Mouse (Mus musculus): ENCODE data around the gene Trim67.

Gene Trim67

GRCm38 (mm10) chr8:124792708-124793107 lies at the start of gene Trim67:
Gene Trim67 (plus strand): TSS chr8:124793092.
- DNase-seq, result peak; percentile 32 to 55

DNA sequence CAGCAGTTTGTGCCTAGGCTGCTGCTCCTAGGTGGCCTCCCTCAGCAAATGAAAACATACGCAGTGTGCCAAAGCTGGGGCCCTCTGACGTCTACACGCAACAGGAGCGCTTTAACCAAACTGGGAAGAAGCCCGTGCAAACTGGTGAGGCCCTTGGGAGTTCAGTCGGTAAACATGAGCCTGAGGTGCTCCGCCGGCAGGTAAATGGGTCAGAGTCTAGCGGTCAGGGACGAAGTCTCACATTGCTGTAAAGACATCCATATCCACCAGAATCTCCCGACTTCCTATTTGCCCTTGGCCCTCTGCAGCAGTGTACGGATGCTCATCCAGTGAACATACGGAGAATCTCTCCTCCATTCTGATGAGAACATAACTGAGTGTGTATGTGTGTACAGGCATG lies 46.2 kb upstream of the Trim67 start:
- no peak for DNase-seq

DNA sequence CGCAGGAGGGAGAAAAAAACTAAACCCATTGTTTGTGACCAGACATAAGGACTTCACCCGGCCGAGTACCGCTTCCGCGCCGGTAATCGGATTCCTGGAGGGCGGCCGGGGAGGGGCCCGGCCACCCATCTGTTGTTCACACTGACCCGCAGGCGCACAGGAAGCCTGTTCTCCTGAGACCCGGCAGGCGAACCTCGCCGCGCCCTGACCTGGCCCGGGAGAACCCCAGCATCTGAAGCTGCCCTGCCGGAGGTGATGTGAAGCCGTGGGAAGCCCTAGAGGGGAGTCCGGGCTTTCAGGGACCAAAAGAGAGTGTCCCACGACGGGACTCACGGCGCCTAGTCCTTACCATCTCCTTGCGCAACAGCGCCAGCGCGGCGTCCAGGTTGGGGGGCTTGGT lies 41.7 kb upstream of the Trim67 start:
- DNase-seq, result peak in 1 of 2 experiments; percentile 39

- DNase-seq, result peak; percentile 58 to 77
Measured at GRCm38 (mm10) chr8:124751709-124752173, 41.2 kb upstream of the Trim67 start, which contains the start of gene Fam89a. Gene Fam89a (minus strand): TSS chr8:124751832.

GRCm38 (mm10) chr8:124752325-124752862 lies 40.5 kb upstream of the Trim67 start:
- no peak for DNase-seq

- DNase-seq, result peak in 1 of 2 experiments; percentile 11
Measured at GRCm38 (mm10) chr8:124754101-124754791, 38.6 kb upstream of the Trim67 start.

DNA sequence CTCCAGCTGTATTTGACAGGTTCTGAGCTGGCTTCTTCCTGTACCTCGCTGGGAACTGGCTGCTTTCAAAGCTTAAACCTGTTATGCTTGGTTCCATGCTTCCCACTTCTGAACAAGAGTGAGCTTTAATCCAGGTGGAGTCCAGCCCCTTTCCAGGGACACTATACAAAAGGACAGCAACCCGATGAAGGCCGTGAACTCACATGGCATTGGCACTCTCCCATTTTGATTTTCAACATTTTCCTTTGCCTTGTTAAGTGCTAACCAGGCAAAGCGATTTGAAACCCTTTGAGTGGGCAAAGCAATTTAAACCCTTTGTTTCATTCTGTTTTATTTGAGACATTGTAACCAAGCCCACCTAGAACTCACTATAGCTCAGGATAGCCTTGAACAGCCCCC lies 38.1 kb upstream of the Trim67 start:
- no peak for DNase-seq

DNA sequence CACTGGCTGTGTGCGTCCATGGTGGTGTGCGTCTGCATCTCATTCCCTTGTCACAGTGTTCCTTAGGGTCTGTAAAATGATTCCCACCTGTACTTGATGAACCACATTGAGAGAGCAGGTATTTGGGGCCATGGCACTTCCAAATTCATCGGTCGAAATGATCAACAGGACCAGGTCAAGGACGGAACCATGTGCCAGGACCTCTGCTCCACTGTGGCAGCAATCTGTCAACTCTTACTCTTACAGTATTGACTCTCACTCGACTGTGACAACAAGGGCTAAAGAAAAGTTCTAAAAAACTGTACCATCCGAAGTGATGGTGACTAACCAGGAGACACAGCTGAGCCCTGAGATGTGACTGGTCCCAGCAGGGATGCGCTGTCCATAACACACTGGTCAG lies 37.4 kb upstream of the Trim67 start:
- no peak for DNase-seq

DNA sequence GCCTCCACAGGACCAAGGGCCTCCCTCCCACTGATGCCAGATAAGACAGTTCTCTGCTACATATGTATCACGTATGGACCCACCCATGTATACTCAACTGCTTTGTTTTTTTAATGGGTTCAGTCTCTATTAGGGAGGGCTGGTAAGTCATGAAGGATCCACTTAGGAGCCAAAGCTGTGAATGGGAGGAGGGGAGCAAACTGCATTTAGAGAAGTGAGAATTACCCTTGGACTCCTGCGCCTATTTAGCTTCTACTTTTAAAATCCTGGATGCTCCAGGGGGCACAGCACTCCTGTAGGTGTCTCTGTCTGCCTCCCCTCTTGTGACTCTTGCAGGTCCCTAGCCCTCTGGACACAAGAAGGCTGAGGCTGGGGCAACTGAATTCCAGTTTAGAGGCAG lies 36.7 kb upstream of the Trim67 start:
- no peak for DNase-seq

DNA sequence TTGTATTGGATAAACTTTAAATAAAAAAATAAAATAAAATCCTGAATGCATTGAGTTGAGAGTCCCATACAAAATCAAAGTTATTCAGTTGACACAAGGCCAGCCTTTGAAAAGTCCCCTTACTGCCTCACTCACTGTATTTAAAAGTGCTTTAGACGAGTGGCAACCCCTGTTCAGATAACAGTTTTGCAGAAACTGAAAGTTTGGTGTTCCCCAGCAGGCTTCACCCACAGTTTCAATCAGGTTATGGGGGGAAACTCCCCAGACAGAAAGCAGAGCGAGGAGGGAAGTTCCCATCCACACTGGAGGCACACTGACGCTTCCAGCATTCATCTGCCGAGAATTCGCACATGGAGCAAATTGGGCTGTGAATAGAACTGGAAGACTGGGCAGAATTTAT lies 36.3 kb upstream of the Trim67 start:
- no peak for DNase-seq

DNA sequence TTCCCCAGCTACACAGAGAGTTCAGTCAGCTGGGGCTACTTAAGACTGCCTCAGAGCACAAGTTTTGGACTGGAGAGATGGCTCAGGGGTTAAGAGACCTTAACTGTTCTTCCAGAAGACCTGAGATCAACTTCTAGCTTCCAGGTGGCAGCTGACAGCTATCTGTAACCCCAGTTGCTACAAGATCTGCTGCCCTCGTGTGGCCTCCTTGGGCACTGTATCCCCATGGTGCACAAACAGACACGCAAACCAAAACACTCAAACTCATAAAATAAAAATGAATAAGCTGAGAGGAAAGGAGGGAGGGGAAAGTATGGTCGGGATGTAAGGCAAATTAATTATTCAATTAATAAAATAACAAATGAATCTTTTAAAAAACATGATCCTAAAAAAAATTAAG lies 34.3 kb upstream of the Trim67 start:
- peak; percentile 50 to 54 for DNase-seq

DNA sequence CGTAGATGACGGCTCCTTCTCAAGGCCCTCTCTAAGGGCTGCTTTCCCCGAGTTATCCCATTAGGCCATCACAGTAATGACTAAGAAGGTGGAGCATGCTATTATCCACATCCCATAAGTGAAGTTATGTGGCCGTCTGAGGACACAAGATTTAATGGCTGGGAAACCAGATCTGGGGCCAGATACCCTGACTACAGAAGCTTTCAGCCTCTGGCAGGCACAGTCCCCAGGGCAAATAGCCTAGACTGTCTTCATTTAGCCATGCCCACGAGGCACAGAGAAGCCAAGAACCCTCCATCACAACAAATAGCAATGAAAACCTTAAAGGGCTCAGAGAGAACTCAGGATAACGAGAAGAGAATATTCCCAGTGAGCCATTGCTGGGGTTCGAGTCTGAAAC lies 29.8 kb upstream of the Trim67 start:
- DNase-seq, result no peak

DNA sequence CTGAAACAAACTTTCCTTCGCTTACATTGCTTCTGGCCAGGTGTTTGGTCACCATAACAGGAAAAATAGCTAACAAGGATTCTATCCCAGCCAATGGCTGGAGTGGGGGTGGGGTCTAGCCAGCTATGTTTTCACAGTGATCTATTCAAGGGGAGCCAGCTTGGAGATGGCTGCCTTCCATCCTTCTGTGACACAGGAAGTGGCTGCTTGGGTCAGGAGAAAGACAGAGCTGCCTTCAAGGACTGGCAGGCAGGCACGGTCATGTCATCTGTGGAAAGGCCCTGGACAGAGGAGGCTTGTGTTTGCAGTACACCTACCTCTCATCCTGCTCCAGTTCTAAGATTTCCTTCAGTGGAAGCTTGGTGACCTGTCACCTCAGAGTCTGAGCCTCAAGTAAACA lies 20.5 kb upstream of the Trim67 start:
- DNase-seq, result no peak

GRCm38 (mm10) chr8:124775695-124776094 lies 17.2 kb upstream of the Trim67 start:
- DNase-seq, result peak; percentile 79 to 86

- DNase-seq, result peak in 1 of 2 experiments; percentile 2
Measured at GRCm38 (mm10) chr8:124780236-124780635, 12.7 kb upstream of the Trim67 start.

- DNase-seq, result no peak
Measured at GRCm38 (mm10) chr8:124782431-124782830, 10.5 kb upstream of the Trim67 start.

DNA sequence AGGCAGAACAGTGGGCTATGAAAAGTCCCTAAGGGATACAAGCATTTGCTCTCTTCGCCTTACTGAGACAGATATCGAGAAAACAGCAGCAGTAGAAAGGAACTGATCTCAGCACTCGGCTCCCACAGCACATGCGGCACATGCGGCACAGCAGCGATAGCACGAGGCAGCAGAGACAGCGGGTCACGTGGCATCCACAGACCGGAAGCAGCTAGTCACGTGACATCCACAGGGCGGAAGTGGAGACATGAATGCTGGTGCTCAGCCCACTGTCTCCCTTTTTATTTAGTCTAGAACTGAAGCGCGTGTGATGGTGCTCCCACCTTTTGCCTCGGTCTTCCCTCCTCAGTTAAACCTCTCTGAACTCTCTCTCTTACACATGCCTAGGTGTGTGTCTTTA lies 9.7 kb upstream of the Trim67 start:
- DNase-seq, result no peak

DNA sequence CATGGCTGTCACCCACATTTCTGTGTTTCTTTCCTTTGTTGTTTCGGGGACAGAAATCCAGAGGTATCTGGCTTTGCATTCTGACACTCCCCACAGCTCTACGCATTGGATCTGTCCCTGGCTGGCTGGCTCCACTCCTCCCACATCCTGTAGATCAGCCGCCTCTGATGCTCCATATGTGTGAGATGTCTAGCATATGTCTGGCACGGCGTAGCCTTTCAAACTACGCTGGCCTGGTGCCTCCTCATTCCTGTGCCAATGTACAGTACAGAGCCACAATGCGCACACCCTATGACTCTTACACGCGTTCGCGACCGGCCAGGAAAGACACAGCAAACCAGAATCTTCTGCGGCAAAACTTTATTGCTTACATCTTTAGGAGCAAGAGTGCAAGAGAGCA lies 8.3 kb upstream of the Trim67 start:
- DNase-seq, result no peak

GRCm38 (mm10) chr8:124790676-124791075 lies 2.2 kb upstream of the Trim67 start:
- no peak for DNase-seq

DNA sequence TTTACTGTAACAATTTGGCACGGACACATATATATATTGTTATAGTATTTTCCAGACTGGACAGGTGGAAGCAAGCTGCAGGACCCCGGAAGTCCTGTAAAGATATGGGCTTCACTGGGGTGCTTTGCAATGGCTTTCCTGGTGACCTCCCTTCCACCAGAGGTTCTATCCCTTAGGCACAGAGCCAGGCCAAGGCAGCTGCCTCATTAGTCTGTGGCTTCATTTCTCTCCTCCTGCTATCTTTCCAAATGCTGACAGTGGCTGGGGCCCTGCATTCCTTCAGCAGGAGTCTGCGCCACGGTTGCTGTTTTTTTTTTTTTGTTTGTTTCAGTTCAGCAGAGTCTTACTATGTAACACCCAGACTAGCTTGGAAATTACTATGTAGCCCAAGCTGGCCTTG lies 1.1 kb upstream of the Trim67 start:
- DNase-seq, result no peak

- DNase-seq, result no peak
Measured at GRCm38 (mm10) chr8:124792186-124792585, 706 bp upstream of the Trim67 start.

DNA sequence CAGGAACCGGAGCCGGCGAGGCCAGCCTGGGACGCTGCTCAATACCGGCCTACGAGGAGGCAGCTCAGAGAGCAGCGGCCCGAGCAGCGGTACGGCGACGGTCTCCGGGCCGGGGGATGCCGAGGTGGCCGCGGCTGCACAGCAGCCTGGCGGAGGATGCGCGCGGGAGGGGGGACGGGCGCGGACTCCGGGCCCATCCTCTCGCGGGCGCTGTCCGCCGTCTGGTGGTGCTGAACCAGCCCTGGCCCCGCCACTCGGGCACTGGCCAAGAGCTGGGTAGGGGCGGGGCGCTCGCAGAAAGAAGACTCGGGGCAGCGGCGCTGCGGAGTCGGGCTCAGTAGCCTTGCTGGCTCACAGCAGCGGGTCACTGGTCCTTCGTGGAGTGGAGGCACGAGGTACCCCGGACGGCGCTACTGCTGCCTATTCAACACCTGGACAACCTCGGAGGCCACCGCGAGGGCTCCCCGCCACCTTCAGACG lies 320 bp downstream of the Trim67 start:
- peak; percentile 92 to 94 for DNase-seq

GRCm38 (mm10) chr8:124793661-124794485 lies 981 bp downstream of the Trim67 start:
- DNase-seq, result no peak

GRCm38 (mm10) chr8:124794486-124794780 lies 1.5 kb downstream of the Trim67 start:
- peak; percentile 32 to 52 for DNase-seq

All from kidney, postnatal 25 days (tissue).